Mouse (Mus musculus): Measurements from ENCODE around the gene Mgmt. TPM values are rescaled to one million over a fixed set of nuclear protein-coding genes. Genes with fewer than 3 reads are reported as not detected.

The Mgmt gene
- polyA plus RNA-seq, 1 experiment from 2014 or later: 1.6 TPM

- Histone ChIP-seq H3K27ac (no peak overlapping the region), H3K27me3 (0 out of 2 replicates have a peak, but pooled peaks cover 3% of the 10 kb centered on the region), H3K9ac (no peak overlapping the region), H3K9me3 (replicated peaks) (no peaks in the 10 kb centered on the region), H3K4me1 (no peaks in the 10 kb centered on the region; the same call in 1 of the 2 replicates), H3K4me3 (no peak overlapping the region), H3K36me3 (ENCODE audit: poor library complexity, severe bottlenecking) (no peaks in the 10 kb centered on the region), H3K4me2 (no peak overlapping the region)
- ATAC-seq: no peak
- 87% methylated on average over 6 of the region's 6 CpGs for WGBS
Observed at GRCm38 (mm10) chr7:137067758-137068157, 173.3 kb downstream of the Mgmt start.

- H3K36me3 ChIP-seq (ENCODE audit: poor library complexity, severe bottlenecking): no peaks in the 10 kb centered on the region
- H3K4me1 ChIP-seq: no peaks in the 10 kb centered on the region; the same call in 1 of the 2 replicates
- no peak overlapping the region for H3K27ac ChIP-seq
- H3K4me3 ChIP-seq: no peak overlapping the region
- WGBS: 92% methylated on average over 5 of the region's 5 CpGs
- no peaks in the 10 kb centered on the region for H3K9me3 ChIP-seq (replicated peaks)
- 0 out of 2 replicates have a peak, but pooled peaks cover 3% of the 10 kb centered on the region for H3K27me3 ChIP-seq
- no peak overlapping the region for H3K4me2 ChIP-seq
- no peak for ATAC-seq
- H3K9ac ChIP-seq: no peak overlapping the region
Observed at GRCm38 (mm10) chr7:137068796-137069195, 174.4 kb downstream of the Mgmt start.

GRCm38 (mm10) chr7:137069768-137070167 is 175.4 kb downstream of the Mgmt start:
- no peak for ATAC-seq
- Histone ChIP-seq H3K36me3 (ENCODE audit: poor library complexity, severe bottlenecking) (no peaks in the 10 kb centered on the region), H3K9ac (no peak overlapping the region), H3K4me1 (no peaks in the 10 kb centered on the region), H3K27ac (no peak overlapping the region), H3K4me2 (no peak overlapping the region), H3K4me3 (no peak overlapping the region), H3K9me3 (replicated peaks) (no peaks in the 10 kb centered on the region), H3K27me3 (0 out of 2 replicates have a peak, but pooled peaks cover 3% of the 10 kb centered on the region)
- 89% methylated on average over 6 of the region's 6 CpGs for WGBS

- no peaks in the 10 kb centered on the region for H3K36me3 ChIP-seq (ENCODE audit: poor library complexity, severe bottlenecking)
- no peak overlapping the region for H3K27ac ChIP-seq
- no peak overlapping the region for H3K9ac ChIP-seq
- no peak overlapping the region for H3K4me2 ChIP-seq
- no peaks in the 10 kb centered on the region for H3K9me3 ChIP-seq (replicated peaks)
- no peak for ATAC-seq
- H3K4me1 ChIP-seq: no peaks in the 10 kb centered on the region
- no peak overlapping the region for H3K4me3 ChIP-seq
- 0 out of 2 replicates have a peak, but pooled peaks cover 3% of the 10 kb centered on the region for H3K27me3 ChIP-seq
- WGBS: 92% methylated on average over 6 of the region's 6 CpGs
Observed at GRCm38 (mm10) chr7:137071346-137071745, 176.9 kb downstream of the Mgmt start.

GRCm38 (mm10) chr7:137073878-137074277 is 179.5 kb downstream of the Mgmt start:
- 78% methylated on average over 5 of the region's 5 CpGs for WGBS
- H3K36me3 ChIP-seq (ENCODE audit: poor library complexity, severe bottlenecking): no peaks in the 10 kb centered on the region
- no peak overlapping the region for H3K4me2 ChIP-seq
- H3K27me3 ChIP-seq: 0 out of 2 replicates have a peak, but pooled peaks cover 6% of the 10 kb centered on the region
- H3K27ac ChIP-seq: no peak overlapping the region
- no peak for ATAC-seq
- H3K4me3 ChIP-seq: no peak overlapping the region
- no peak overlapping the region for H3K9ac ChIP-seq
- no peaks in the 10 kb centered on the region for H3K9me3 ChIP-seq (replicated peaks)
- no peaks in the 10 kb centered on the region for H3K4me1 ChIP-seq

GRCm38 (mm10) chr7:137074324-137074723 is 179.9 kb downstream of the Mgmt start:
- Histone ChIP-seq H3K9ac (no peak overlapping the region), H3K27me3 (0 out of 2 replicates have a peak, but pooled peaks cover 6% of the 10 kb centered on the region), H3K27ac (no peak overlapping the region), H3K36me3 (ENCODE audit: poor library complexity, severe bottlenecking) (no peaks in the 10 kb centered on the region), H3K4me2 (no peak overlapping the region), H3K4me3 (no peak overlapping the region), H3K9me3 (replicated peaks) (no peaks in the 10 kb centered on the region), H3K4me1 (no peaks in the 10 kb centered on the region)
- ATAC-seq: no peak
- 83% methylated on average over 6 of the region's 6 CpGs for WGBS

- Histone ChIP-seq H3K27ac (no peak overlapping the region), H3K4me1 (no peaks in the 10 kb centered on the region), H3K27me3 (0 out of 2 replicates have a peak, but pooled peaks cover 5% of the 10 kb centered on the region), H3K9ac (no peak overlapping the region), H3K4me2 (no peak overlapping the region), H3K36me3 (ENCODE audit: poor library complexity, severe bottlenecking) (no peaks in the 10 kb centered on the region), H3K4me3 (no peak overlapping the region), H3K9me3 (replicated peaks) (no peaks in the 10 kb centered on the region)
- no peak for ATAC-seq
- WGBS: 91% methylated on average over 1 of the region's 1 CpGs
Observed at GRCm38 (mm10) chr7:137075301-137075700, 180.9 kb downstream of the Mgmt start.

GRCm38 (mm10) chr7:137080171-137080570 is 185.8 kb downstream of the Mgmt start:
- Histone ChIP-seq H3K9me3 (replicated peaks) (no peaks in the 10 kb centered on the region), H3K4me1 (no peaks in the 10 kb centered on the region), H3K27me3 (0 out of 2 replicates have a peak, but pooled peaks cover 10% of the 10 kb centered on the region), H3K4me3 (no peak overlapping the region), H3K9ac (no peak overlapping the region), H3K36me3 (ENCODE audit: poor library complexity, severe bottlenecking) (no peaks in the 10 kb centered on the region), H3K4me2 (no peak overlapping the region), H3K27ac (no peak overlapping the region)
- no peak for ATAC-seq
- 94% methylated on average over 4 of the region's 4 CpGs for WGBS

GRCm38 (mm10) chr7:137082171-137082570 is 187.8 kb downstream of the Mgmt start:
- Histone ChIP-seq H3K27ac (no peak overlapping the region), H3K27me3 (0 out of 2 replicates have a peak, but pooled peaks cover 10% of the 10 kb centered on the region), H3K9ac (no peak overlapping the region), H3K9me3 (replicated peaks) (no peaks in the 10 kb centered on the region), H3K4me2 (no peak overlapping the region), H3K36me3 (ENCODE audit: poor library complexity, severe bottlenecking) (no peaks in the 10 kb centered on the region), H3K4me1 (peaks cover 11% of the 10 kb centered on the region; the same call in 1 of the 2 replicates), H3K4me3 (no peak overlapping the region)
- WGBS: 91% methylated on average over 6 of the region's 6 CpGs
- no peak for ATAC-seq

- Histone ChIP-seq H3K27me3 (0 out of 2 replicates have a peak, but pooled peaks cover 7% of the 10 kb centered on the region), H3K4me3 (no peak overlapping the region), H3K4me2 (no peak overlapping the region), H3K4me1 (peaks cover 11% of the 10 kb centered on the region; the same call in 1 of the 2 replicates), H3K9ac (no peak overlapping the region), H3K36me3 (ENCODE audit: poor library complexity, severe bottlenecking) (no peaks in the 10 kb centered on the region), H3K9me3 (replicated peaks) (no peaks in the 10 kb centered on the region), H3K27ac (no peak overlapping the region)
- no peak for ATAC-seq
- WGBS: 96% methylated on average over 7 of the region's 7 CpGs
Observed at GRCm38 (mm10) chr7:137084651-137085050, 190.2 kb downstream of the Mgmt start.

GRCm38 (mm10) chr7:137085969-137086606 is 191.7 kb downstream of the Mgmt start:
- 0 out of 2 replicates have a peak, but pooled peaks cover 7% of the 10 kb centered on the region for H3K27me3 ChIP-seq
- H3K4me2 ChIP-seq: no peak overlapping the region
- ATAC-seq: no peak
- H3K27ac ChIP-seq: no peak overlapping the region
- H3K9me3 ChIP-seq (replicated peaks): no peaks in the 10 kb centered on the region
- peaks cover 11% of the 10 kb centered on the region; the same call in 1 of the 2 replicates for H3K4me1 ChIP-seq
- no peak overlapping the region for H3K4me3 ChIP-seq
- WGBS: 35% methylated on average over 14 of the region's 14 CpGs
- H3K36me3 ChIP-seq (ENCODE audit: poor library complexity, severe bottlenecking): no peaks in the 10 kb centered on the region
- H3K9ac ChIP-seq: no peak overlapping the region

- Histone ChIP-seq H3K36me3 (ENCODE audit: poor library complexity, severe bottlenecking) (no peaks in the 10 kb centered on the region), H3K4me1 (peaks cover 16% of the 10 kb centered on the region; the same call in 1 of the 2 replicates), H3K4me2 (no peak overlapping the region), H3K9me3 (replicated peaks) (no peaks in the 10 kb centered on the region), H3K27ac (no peak overlapping the region), H3K9ac (no peak overlapping the region), H3K4me3 (no peak overlapping the region), H3K27me3 (0 out of 2 replicates have a peak, but pooled peaks cover 7% of the 10 kb centered on the region)
- ATAC-seq: no peak
- WGBS: 79% methylated on average over 6 of the region's 6 CpGs
Observed at GRCm38 (mm10) chr7:137087136-137087535, 192.7 kb downstream of the Mgmt start.
